Mouse (Mus musculus) brain, embryonic 18.5 days (tissue): ENCODE results near the gene Sccpdh.
"Not testable (repeated sequence)": the region's sequence is repeated elsewhere in the genome, so short reads cannot be mapped to it uniquely, and the experiment has no call there.

Source experiments
- DNase-seq: peaks from one replicate; pipeline ENCODE4 v3.0.0-alpha.2; 2012; ENCODE audit warnings: low read depth, low spot score

Gene Sccpdh

DNA sequence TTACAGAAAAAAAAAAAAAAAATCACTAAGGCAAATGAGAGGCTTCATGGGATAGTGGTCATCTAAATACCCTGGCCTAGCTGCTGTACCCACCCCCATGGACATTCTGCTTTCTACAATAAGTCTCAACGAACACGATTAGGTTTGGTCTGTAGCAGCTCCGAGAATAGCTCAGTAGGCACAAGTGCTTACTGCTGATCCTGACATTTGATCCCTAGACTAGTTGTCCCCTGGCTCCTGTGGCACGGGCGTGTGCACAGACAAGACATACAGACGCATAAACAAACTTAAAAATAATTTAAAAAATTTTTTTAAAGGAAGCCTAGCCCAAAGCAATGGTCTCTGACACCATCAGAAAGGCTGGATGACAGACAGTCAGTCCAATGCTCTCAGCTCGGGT, 560 bp upstream of the Sccpdh start:
- no peak for DNase-seq

DNA sequence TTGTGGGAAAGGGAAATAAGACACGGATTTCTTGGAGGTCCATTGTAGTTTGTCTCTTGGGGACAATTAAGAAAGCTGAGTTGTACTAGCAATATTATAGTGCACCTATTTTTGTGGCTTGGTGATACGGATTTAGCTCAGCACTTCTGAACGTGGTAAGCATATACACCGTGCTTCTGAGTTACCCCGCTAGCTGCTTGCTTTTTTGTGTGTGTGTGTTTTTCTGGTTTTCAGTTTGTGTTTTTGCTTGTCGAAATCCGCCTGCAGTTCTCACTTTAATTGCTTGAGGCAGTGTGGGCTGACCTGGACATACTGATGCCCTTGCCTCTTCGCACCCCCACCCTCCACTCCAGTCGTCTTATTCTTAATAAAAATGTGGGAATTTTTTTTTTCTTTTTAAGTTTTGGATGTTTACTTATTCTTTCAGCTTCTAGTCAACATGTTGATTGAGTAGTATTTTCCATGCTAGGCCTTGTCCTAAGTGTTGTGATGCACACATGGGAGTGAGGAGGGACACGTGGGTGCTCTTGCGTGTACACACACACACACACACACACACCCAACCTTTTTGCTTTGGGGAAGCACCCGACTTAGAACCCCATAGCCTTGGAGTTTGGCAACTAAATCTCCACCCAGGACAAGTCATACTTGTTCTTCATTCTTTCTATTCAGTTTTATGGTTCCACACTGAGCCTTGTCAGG, 977 bp downstream of the Sccpdh start:
- DNase-seq: no peak

DNA sequence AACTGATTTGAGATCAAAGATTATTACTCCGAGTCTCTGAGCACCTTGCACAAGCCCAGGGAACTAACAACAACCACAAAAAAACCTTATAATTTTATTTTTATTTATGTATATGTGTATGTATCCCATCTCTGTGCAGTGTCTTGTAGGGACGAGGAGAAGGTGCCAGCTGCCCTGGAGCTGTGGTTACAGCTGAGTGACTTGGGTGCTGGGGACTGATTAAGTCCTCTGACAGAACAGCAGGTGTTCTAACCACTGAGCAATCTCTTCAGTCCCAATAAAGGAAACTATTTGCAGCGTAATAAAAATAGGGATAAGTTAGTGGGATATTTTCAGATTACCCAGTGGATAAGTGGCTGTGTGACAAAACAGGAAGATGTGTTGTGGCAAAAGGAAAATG, 6.3 kb downstream of the Sccpdh start:
- DNase-seq: no peak

DNA sequence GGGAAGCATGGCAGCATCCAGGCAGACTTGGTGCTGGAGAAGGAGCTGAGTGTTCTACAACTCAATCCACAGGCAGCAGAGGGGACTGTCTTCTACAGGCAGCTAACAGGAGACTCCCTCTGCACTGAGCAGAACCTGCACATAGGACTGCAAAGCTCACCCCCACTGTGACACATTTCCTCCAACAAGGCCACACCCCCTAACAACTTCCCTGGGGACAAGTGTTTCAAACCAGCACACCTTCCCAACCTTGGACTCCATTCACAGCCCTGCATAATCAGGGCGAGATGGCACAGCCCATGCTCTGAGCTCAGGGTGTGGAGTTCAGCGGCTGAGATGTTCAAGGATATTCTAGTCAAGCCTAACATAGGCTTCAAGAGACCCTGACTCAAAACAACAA, 9.0 kb downstream of the Sccpdh start:
- DNase-seq: no peak

DNA sequence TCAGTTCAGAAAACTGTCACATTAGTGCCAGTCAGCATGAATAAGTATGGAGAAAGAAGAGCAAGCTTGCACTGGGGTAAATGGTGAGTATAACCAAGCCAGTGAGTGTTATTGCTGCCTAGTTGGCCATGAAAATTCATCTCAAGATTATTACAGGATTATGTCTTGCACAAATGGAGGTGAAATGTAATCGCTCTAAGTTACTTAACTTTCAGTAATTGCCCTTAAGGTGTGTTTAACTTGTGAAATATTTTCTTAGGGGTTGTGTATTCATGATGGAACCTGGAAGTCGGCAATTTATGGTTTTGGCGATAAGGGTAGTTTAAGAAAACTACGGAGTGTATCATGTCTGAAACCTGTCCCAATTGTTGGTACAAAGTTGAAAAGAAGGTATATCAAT, 11.3 kb downstream of the Sccpdh start:
- DNase-seq: no peak

DNA sequence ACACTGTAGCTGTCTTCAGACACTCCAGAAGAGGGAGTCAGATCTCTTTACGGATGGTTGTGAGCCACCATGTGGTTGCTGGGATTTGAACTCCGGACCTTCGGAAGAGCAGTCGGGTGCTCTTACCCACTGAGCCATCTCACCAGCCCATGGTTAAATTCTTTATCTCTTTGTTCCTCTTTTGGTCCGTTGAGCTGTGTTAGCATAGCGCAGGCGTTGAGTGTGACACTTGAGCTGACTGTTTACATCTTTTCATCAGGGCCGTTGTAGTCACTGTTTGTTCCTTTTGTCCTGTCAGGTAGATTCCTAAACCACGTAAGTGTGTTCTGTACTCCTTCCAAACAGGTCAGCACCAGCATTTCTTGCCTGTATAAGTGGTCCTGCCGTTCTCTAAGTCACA, 14.7 kb downstream of the Sccpdh start:
- not testable (repeated sequence) for DNase-seq

DNA sequence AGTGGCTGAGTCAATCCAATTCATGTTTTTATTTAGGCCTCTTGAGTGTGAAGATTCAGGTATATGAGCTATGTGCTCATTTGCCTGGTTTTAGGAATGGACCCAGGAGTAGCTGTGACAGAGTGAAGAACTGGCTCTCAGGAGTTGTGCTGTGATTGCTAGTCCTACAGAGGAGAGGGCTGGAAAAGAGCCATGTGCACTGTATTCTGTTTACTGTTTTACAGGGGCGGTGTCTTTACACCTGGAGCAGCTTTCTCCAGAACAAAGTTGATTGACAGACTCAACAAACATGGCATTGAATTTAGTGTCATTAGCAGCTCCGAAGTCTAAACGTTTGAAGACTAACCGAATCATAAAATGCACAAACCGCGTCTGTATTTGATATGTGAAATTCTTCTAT, 18.3 kb downstream of the Sccpdh start:
- no peak for DNase-seq

DNA sequence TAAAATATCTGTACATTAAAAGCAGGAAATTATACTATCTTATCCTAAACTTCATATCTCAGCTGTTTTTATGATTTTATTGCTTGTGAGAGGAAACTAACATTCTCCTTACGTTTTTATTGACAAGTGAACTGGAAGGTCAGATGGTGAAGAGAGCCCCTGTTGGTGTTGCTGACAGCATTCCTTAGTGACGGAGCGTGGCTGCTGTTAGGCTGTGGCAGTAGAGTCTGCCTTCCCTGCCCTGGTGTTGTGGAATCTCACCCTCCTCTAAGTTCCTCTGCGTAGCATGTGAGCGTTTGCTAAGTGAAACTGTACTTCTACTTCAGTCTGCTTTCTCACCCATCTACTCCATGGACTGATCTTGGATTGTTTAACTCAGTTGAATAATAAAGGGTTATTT, 18.8 kb downstream of the Sccpdh start:
- no peak for DNase-seq

DNA sequence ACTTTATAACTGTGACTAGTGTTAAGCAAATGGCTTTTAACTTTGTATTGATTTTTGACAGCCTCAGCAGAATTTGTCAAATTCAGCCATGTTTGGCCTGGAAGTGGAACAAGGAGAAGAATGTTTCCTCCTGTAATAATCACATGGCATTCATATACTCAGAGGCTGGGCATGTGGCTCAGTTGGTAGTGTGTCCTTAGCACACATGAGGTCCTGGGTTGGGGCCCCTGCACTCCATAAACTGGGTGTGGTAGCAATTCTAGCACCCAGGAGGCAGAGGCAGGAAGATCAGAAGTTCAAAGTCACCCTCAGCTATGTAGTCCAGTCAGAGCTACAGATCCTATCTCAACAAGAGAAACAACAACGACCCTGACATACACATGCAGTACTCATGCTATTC, 19.3 kb downstream of the Sccpdh start:
- no peak for DNase-seq

DNA sequence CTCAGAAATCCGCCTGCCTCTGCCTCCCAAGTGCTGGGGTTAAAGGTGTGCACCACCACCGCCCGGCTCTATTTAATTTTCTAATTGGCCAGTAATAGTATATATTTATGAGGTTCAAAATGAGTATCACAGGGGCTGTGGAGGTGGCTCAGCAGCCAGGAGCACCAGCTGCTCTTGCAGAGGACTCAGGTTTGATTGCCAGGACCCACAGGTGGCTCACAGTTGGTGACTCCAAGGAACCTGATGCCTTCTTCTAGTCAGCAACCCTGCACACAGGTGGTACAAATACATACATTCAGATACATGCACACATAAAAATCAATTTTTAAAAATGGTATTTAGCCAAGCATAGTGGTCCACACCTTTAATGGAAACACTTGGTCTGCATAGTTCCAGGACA, 20.0 kb downstream of the Sccpdh start:
- no peak for DNase-seq

DNA sequence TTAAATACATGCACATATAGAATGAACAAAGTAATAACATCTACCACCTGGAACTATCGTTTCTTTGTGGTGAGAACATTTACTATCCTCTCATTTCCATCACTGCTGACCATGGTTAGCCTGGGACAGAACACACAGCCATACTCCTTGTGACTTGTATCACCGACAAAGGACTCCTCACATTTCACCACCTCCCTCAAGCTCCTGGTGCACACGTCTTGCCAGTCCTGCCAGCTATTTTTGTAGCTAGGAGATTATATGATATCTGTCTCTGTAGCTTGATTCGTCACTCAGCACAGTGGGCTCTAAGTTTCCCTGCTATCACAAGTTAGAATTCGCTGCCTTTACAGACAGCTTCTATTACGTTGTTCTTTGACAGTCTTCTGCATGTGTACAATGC, 20.4 kb downstream of the Sccpdh start:
- no peak for DNase-seq

DNA sequence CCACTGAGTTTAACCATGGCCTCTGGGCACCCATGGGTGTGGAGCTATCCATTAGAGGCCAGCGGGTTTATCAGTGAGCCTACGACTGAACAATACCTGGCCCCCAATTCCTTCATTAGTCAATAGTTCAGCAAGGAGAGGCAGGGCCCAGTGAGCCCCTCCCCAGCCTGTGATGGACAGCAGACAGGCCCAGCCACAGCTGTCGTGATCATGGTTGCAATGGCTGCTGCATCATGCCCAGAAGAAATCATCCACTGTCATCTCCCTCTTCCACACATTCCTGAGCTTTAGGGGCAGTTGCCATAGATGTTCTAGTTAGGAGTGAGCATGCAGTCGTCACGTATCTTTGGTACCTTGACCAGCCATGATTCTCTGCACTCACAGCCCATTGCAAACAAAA, 20.9 kb downstream of the Sccpdh start:
- DNase-seq: no peak

DNA sequence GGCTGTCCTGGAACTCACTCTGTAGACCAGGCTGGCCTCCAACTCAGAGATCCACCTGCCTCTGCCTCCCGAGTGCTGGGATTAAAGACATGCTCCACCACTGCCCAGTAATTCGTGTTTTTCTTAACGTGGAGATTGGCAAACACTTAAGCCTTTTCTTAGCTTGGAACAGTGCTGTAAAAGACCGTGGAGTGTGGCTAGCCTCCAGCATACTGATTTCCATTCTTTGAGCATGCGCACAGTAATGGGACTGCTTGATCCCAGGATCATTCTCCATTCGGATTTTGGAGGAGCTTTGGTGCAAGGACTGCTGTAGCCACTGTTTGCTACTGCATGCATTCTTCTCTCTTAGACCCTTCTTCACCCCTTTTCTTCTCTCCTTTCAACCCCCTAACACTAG, 21.5 kb downstream of the Sccpdh start:
- DNase-seq: no peak

DNA sequence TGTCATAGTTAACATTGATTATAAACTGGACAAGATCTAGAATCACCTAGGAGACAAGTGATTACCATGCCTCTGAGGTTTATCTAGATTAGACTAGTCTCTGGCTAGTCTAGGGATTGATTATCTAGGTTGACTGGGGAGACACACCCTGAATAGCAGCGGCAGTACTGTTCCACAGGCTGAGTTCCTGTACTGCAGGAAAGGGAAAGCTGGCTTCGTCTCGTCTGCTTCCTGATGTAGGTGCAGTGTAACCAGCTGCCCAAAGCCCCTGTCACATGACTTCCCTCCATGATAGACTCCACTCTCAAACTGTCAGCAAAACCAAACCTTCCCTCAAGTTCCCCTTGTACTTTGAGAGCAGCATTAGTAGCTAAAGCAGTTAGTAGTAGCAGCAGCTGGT, 36.1 kb downstream of the Sccpdh start:
- no peak for DNase-seq

DNA sequence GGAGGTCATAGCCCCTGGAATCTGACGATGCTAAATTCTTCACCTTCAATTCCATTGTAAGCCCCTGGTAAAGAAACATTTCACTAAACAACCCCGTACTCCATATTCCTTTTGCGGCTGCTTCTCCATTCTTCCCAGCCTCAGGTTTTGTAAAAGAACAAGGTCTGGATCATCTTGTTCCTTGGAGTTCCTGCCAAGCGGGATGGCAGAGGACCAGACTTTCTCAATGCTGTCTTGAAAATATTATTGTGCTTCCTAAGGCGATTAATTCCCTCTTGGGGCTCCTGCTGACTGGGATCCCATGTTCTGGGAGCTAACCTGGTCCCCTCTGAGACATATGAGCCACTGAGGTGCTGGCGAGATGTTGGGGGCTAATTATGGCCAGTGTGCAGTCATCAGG, 37.1 kb downstream of the Sccpdh start:
- no peak for DNase-seq

DNA sequence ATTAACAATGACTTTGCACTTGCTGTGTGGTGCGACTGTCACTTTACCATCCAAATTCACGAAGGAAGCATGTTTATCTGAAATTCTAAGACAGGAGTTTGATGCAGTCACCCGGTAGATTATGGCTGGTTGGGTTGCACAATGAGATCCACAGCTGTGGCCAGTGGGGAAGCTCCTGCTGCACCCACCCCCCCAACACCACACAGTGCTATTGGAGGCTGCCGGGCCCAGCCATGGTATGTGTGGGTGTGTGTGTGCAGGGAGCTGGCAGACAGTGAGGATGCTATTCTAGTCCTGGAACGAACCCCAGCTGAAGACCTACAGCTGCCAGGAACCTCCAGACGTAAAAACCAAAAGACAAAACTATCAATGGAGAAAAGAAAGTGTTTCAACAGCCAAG, 41.4 kb downstream of the Sccpdh start:
- no peak for DNase-seq

DNA sequence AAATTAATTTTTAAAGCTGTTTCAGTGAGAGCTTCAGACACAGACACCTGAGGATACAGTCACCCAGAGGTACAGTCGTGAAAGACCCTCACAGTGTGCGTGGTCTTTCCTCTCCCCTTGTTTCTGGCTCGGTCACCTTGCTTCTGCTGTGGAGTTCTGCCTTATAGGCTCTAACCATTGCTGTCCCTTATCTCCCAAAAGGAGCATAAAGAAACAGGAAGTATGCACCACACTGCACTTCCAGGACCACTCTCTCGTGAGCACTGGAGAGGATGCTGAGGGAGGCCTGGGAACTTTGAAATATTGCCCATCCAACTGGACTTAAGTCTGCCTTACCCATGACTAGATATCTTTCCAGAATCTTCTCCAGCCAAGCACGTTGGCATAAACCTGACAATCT, 42.7 kb downstream of the Sccpdh start:
- no peak for DNase-seq

DNA sequence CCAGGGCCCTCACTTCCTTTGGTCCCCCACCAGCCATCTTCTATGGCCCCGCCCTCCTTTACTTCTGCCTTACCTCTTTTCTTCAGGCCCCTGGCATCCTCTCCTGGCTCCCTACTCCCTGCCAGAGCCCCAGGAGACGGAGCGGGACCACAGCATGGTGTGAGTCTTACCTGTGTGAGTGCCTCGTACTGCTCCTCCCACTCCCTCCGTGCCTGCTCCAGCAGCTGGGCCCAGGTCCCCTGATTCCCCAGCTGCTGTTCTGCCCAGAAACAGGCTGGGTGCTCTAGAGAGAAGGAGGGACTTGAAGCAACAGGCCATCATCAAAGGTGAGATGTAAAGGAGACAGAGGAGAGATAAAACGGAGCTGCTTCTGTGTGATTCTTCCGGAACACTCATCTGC, 44.6 kb downstream of the Sccpdh start:
- DNase-seq: no peak

DNA sequence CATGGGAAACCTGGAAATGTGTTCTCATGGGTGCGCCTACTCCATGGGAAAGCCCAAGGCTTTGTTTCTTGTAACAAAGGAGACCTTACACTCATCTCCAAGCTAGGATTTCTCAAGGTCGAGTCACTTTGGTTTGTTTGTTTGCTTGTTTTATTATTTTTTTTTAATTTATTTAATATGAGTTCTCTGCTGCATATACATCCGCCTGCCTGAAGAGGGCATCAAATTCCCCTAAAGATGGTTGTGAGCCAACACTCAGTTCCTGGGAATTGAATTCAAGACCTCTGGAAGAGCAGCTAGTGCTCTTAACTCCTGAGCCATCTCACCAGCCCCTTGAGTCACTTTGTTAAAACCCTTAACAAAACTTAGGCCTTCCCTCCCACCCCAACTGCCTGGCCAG, 45.4 kb downstream of the Sccpdh start:
- DNase-seq: no peak

DNA sequence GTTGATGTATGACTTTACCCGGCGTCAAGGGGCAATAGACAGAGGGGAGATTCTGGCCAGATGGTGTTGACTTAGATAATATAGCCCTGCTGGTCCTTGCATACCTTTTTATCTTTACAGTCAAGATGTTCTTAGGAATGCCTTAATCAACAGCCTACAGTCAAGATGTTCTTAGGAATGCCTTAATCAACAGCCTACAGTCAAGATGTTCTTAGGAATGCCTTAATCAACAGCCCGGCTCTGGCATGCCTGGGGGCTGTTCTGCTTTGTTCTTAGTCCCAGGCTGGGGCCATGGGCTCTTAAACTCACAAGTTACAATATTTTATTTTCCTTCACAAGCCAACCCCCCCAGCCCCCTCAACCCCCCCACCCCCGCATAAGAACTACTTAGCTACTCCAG, 47.3 kb downstream of the Sccpdh start:
- DNase-seq: not testable (repeated sequence)

DNA sequence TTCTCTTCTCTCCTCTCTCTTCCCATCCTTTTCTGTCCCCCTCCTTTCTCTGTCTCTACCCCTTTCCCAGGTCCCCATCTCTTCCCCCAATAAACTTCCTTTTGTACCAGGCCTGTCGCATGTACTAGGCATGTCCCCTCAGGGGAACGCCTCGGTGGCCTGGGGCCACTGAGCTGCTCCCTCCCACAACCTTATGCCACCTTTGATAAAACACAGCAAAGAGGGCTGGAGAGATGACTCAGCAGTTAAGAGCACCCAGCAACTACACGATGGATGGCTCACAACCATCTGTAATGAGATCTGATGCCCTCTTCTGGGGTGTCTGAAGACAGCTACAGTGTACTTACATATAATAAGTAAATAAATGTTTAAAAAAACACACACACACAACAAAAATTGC, 47.8 kb downstream of the Sccpdh start:
- DNase-seq: no peak

DNA sequence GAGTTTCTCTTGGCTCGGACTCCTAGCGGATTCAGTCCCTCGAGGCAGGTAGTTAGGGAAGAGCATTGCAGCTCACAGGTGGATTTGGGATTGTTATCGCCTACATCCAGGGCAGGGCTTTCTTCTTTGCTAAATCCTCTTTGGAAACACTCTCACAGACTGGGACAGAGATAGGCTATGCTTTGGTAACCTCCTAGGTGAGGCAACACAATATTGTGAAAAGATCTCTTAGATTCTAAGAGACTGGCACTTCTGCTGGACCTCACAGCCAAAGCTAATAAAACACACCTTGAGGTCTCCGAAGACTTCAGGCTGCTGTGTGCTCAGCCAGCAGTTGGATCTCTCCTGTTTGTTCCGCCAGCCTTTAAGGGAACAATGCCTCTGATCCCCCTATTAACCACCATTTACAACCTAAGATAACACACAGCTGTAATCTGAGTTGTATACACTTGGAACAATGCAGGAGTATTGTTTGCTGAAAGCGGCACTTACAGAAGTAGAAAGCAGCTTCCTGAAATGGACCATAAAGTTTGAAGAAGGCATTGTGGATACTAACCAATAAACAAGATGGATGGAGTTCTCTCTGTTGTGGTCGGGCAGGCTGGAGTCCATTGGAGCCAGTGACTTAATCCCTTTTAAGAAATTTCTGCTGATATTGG, 54.9 kb downstream of the Sccpdh start:
- no peak for DNase-seq

DNA sequence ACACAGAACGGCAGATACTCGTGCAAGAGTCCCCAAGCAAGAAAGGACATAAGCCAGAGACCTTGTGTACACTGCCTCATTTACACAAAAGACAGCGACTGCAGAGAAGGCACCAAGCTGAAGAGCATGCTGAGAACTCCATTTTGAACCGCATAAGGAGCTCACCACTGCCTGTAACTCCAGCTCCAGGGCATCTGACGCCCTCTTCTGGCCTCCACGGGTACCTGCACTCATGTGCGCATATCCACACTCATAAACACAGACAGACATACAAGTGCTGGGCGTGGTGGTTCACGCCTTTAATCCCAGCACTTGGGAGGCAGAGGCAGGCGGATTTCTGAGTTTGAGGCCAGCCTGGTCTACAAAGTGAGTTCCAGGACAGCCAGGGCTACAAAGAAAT, 60.7 kb downstream of the Sccpdh start:
- no peak for DNase-seq

DNA sequence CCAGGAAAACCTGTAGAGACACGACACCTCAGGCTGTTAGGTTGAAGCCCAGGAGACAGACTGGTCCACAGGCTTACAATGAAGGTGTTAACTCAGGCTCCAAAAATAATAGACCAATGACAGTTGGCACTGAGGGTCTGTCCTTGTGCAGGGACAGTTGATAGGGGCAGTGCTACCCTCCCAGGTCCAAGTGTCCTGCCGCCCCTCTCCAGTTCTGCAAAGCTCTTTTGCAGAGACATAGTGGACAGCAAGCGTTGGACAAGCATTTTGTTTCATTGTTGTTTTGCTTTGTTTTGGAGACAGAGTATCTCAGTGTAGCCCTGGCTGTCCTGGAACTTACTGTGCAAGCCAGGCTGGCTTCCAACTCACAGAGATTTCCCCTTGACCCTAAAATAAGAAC, 63.4 kb downstream of the Sccpdh start:
- no peak for DNase-seq
